Mouse (Mus musculus) C2C12 (cell line): ENCODE measurements around the gene Decr2.

Experiments used
- CTCF ChIP-seq: IDR thresholded peaks from one replicate; pipeline ENCODE4 v1.5.1; 2011; ENCODE audit not compliant: control insufficient read depth, insufficient read depth, insufficient read length
- MAX ChIP-seq: IDR thresholded peaks from one replicate; pipeline ENCODE4 v1.6.1; 2011; ENCODE audit warnings: mild to moderate bottlenecking, control low read depth

- TF ChIP-seq CTCF: no peak
- TF ChIP-seq MAX: no peak
Observed at GRCm38 (mm10) chr17:26111024-26111423, 20.9 kb upstream of the Decr2 start.
